Mouse (Mus musculus): ENCODE measurements around the gene Lipe. TPM values are rescaled to one million over a fixed set of nuclear protein-coding genes. Genes with fewer than 3 reads are reported as not detected.

The Lipe gene
- 6.3 TPM for polyA plus RNA-seq (2015; fragmentation: Illumina TruSeq; extraction: RNeasy Lipid Tissue Mini Kit (QIAGEN cat#74804); ENCODE audit: low read depth, low replicate concordance)

GRCm38 (mm10) chr7:25398610-25399009 lies at the start of gene Lipe:
Lipe (minus strand) TSS chr7:25398710.

DNA sequence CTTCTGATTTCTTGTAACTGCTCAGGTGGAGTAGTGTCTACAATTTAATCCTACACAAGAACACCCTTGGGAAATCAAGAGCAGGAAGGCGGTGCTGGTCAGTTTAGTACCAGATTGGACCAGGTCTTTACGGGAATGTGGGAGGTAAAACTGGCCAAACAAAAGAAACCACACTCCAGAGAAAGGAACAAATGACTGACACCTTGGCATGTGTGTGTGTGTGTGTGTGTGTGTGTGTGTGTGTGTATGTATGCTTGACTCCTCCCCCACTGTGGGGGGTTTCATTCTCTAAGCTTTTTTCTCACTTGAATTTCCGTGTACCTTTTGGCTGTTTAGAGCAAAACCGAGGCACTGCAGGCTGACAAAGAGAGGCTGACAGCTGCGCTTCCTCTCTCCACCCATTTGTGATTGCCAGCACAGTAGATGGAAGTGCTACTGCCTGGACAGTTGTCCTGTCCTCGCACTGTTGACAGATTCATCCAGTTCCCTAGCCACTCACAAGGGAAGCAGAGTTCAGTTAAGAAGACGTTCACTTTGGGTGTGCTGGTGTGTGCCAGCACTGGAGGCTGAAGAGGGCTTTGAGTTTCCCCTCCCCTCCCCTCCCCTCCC lies 14.4 kb upstream of the Lipe start, which contains the start of gene Cxcl17:
Gene Cxcl17, minus strand, starts transcription at position 54 of the 609 bp plus-strand sequence.

GRCm38 (mm10) chr7:25369058-25369749 lies 29.3 kb downstream of the Lipe start, which contains the start of gene Cnfn:
Cnfn (minus strand) TSS chr7:25369724.

Other genes with a start within 250 kb of the Lipe start
- gene Pou2f2, start 219.0 kb downstream of the Lipe start, polyA plus RNA-seq (2015; fragmentation: Illumina TruSeq; extraction: RNeasy Lipid Tissue Mini Kit (QIAGEN cat#74804); ENCODE audit: low read depth, low replicate concordance), result 4.0 TPM
- gene Dedd2, start 178.1 kb downstream of the Lipe start, polyA plus RNA-seq (2015; fragmentation: Illumina TruSeq; extraction: RNeasy Lipid Tissue Mini Kit (QIAGEN cat#74804); ENCODE audit: low read depth, low replicate concordance), result 15.9 TPM
- 6.3 TPM for gene Zfp526, start 177.3 kb downstream of the Lipe start, polyA plus RNA-seq (2015; fragmentation: Illumina TruSeq; extraction: RNeasy Lipid Tissue Mini Kit (QIAGEN cat#74804); ENCODE audit: low read depth, low replicate concordance)
- gene Gsk3a, start 160.9 kb downstream of the Lipe start, polyA plus RNA-seq (2015; fragmentation: Illumina TruSeq; extraction: RNeasy Lipid Tissue Mini Kit (QIAGEN cat#74804); ENCODE audit: low read depth, low replicate concordance), result 204 TPM
- gene Erf, start 147.9 kb downstream of the Lipe start, polyA plus RNA-seq (2015; fragmentation: Illumina TruSeq; extraction: RNeasy Lipid Tissue Mini Kit (QIAGEN cat#74804); ENCODE audit: low read depth, low replicate concordance), result 29.1 TPM
- 104 TPM for gene Cic, start 131.0 kb downstream of the Lipe start, polyA plus RNA-seq (2015; fragmentation: Illumina TruSeq; extraction: RNeasy Lipid Tissue Mini Kit (QIAGEN cat#74804); ENCODE audit: low read depth, low replicate concordance)
- gene Pafah1b3, start 100.7 kb downstream of the Lipe start, polyA plus RNA-seq (2015; fragmentation: Illumina TruSeq; extraction: RNeasy Lipid Tissue Mini Kit (QIAGEN cat#74804); ENCODE audit: low read depth, low replicate concordance), result 39.5 TPM
- gene Prr19, start 97.3 kb downstream of the Lipe start, polyA plus RNA-seq (2015; fragmentation: Illumina TruSeq; extraction: RNeasy Lipid Tissue Mini Kit (QIAGEN cat#74804); ENCODE audit: low read depth, low replicate concordance), result 0.51 TPM
- gene Tmem145, start 92.6 kb downstream of the Lipe start, polyA plus RNA-seq (2015; fragmentation: Illumina TruSeq; extraction: RNeasy Lipid Tissue Mini Kit (QIAGEN cat#74804); ENCODE audit: low read depth, low replicate concordance), result 38.8 TPM
- 50.0 TPM for gene Megf8, start 81.5 kb downstream of the Lipe start, polyA plus RNA-seq (2015; fragmentation: Illumina TruSeq; extraction: RNeasy Lipid Tissue Mini Kit (QIAGEN cat#74804); ENCODE audit: low read depth, low replicate concordance)
- not detected for gene Cnfn, start 29.0 kb downstream of the Lipe start, polyA plus RNA-seq (2015; fragmentation: Illumina TruSeq; extraction: RNeasy Lipid Tissue Mini Kit (QIAGEN cat#74804); ENCODE audit: low read depth, low replicate concordance)
- gene Cxcl17, start 14.2 kb upstream of the Lipe start, polyA plus RNA-seq (2015; fragmentation: Illumina TruSeq; extraction: RNeasy Lipid Tissue Mini Kit (QIAGEN cat#74804); ENCODE audit: low read depth, low replicate concordance), result not detected
- 3.0 TPM for gene Ceacam1, start 78.9 kb upstream of the Lipe start, polyA plus RNA-seq (2015; fragmentation: Illumina TruSeq; extraction: RNeasy Lipid Tissue Mini Kit (QIAGEN cat#74804); ENCODE audit: low read depth, low replicate concordance)
- gene Ceacam2, start 141.1 kb upstream of the Lipe start, polyA plus RNA-seq (2015; fragmentation: Illumina TruSeq; extraction: RNeasy Lipid Tissue Mini Kit (QIAGEN cat#74804); ENCODE audit: low read depth, low replicate concordance), result 0.88 TPM
- gene Erich4, start 217.2 kb upstream of the Lipe start, polyA plus RNA-seq (2015; fragmentation: Illumina TruSeq; extraction: RNeasy Lipid Tissue Mini Kit (QIAGEN cat#74804); ENCODE audit: low read depth, low replicate concordance), result not detected
- 62.6 TPM for gene Dmac2, start 220.7 kb upstream of the Lipe start, polyA plus RNA-seq (2015; fragmentation: Illumina TruSeq; extraction: RNeasy Lipid Tissue Mini Kit (QIAGEN cat#74804); ENCODE audit: low read depth, low replicate concordance)
- 0.24 TPM for gene B3gnt8, start 227.9 kb upstream of the Lipe start, polyA plus RNA-seq (2015; fragmentation: Illumina TruSeq; extraction: RNeasy Lipid Tissue Mini Kit (QIAGEN cat#74804); ENCODE audit: low read depth, low replicate concordance)